Mouse (Mus musculus) liver (tissue): ENCODE measurements at regions not wholly inside any gene's neighbourhood (a gene's known extent, or its start where the extent isn't known, plus 50 kb on each side); places are given as distances from the start of the nearest gene placed in this dataset.

Experiments used
- DNase-seq: peaks from one replicate; pipeline ENCODE4 v3.0.0-alpha.2; 2020; ENCODE audit warnings: mixed read lengths

GRCm38 (mm10) chr2:160421216-160421911, 54.5 kb upstream of the Mafb start:
- DNase-seq = peak; percentile 25

- no peak for DNase-seq
These were observed 57.6 kb upstream of the Mafb start for GRCm38 (mm10) chr2:160424491-160424890.

- DNase-seq = no peak
These were observed 60.6 kb upstream of the Mafb start for GRCm38 (mm10) chr2:160427431-160427830.

GRCm38 (mm10) chr2:160433252-160433651, 66.4 kb upstream of the Mafb start:
- peak; percentile 55 for DNase-seq

GRCm38 (mm10) chr2:160434701-160435100, 67.8 kb upstream of the Mafb start:
- no peak for DNase-seq

- DNase-seq = no peak
These were observed 68.8 kb upstream of the Mafb start for GRCm38 (mm10) chr2:160435622-160436021.

GRCm38 (mm10) chr2:160439028-160439427, 72.2 kb upstream of the Mafb start:
- no peak for DNase-seq

- no peak for DNase-seq
These were observed 73.4 kb upstream of the Mafb start for GRCm38 (mm10) chr2:160440236-160440635.

GRCm38 (mm10) chr2:160451057-160451456, 84.2 kb upstream of the Mafb start:
- no peak for DNase-seq

- DNase-seq = peak; percentile 61
These were observed 84.8 kb upstream of the Mafb start for GRCm38 (mm10) chr2:160451481-160452238.

- no peak for DNase-seq
These were observed 85.3 kb upstream of the Mafb start for GRCm38 (mm10) chr2:160452239-160452530.

- no peak for DNase-seq
These were observed 85.9 kb upstream of the Mafb start for GRCm38 (mm10) chr2:160452730-160453129.

- DNase-seq = no peak
These were observed 88.8 kb upstream of the Mafb start for GRCm38 (mm10) chr2:160455617-160456016.

GRCm38 (mm10) chr2:160456681-160457080, 89.8 kb upstream of the Mafb start:
- no peak for DNase-seq

- no peak for DNase-seq
These were observed 104.7 kb upstream of the Mafb start for GRCm38 (mm10) chr2:160471561-160471960.

GRCm38 (mm10) chr2:160476181-160476580, 109.3 kb upstream of the Mafb start:
- no peak for DNase-seq

- no peak for DNase-seq
These were observed 112.4 kb upstream of the Mafb start for GRCm38 (mm10) chr2:160479240-160479639.

- no peak for DNase-seq
These were observed 118.2 kb upstream of the Mafb start for GRCm38 (mm10) chr2:160485097-160485496.

GRCm38 (mm10) chr2:160485515-160485914, 118.7 kb upstream of the Mafb start:
- no peak for DNase-seq

- DNase-seq = no peak
These were observed 132.9 kb upstream of the Mafb start for GRCm38 (mm10) chr2:160499726-160500125.

GRCm38 (mm10) chr2:160502901-160503300, 136.0 kb upstream of the Mafb start:
- DNase-seq = no peak

- DNase-seq = no peak
These were observed 136.9 kb upstream of the Mafb start for GRCm38 (mm10) chr2:160503597-160504393.

GRCm38 (mm10) chr2:160504394-160504657, 137.5 kb upstream of the Mafb start:
- DNase-seq = no peak

- DNase-seq = no peak
These were observed 138.3 kb upstream of the Top1 start for GRCm38 (mm10) chr2:160507371-160507770.
